Mouse (Mus musculus) neural tube, embryonic 11.5 days (tissue): ENCODE measurements at regions not wholly inside any gene's neighbourhood (a gene's known extent, or its start where the extent isn't known, plus 50 kb on each side); places are given as distances from the start of the nearest gene placed in this dataset.
"Not testable (repeated sequence)": the region's sequence is repeated elsewhere in the genome, so short reads cannot be mapped to it uniquely, and the experiment has no call there.

Experiments
- ATAC-seq: fragments of 200-750 bp; cut with Nextera tagmentation; 2 replicates; pipeline ENCODE4 v1.8.0; 2017; ENCODE audit warnings: moderate number of reproducible peaks, mild to moderate bottlenecking, moderate TSS enrichment, moderate library complexity; ENCODE audit not compliant: insufficient read depth, low FRiP score, low TSS enrichment
- DNase-seq: peaks from one replicate; pipeline ENCODE4 v3.0.0-alpha.2; 2015; ENCODE audit warnings: low spot score
- H3K27ac ChIP-seq: fragments of 300-500 bp; sonication (generic); 2 replicates; pipeline ENCODE4 v1.5.1; 2014; ENCODE audit warnings: low read depth, mild to moderate bottlenecking, low read length
- H3K27me3 ChIP-seq: fragments of 300-500 bp; sonication (generic); 2 replicates; pipeline ENCODE4 v1.6.1; 2014; ENCODE audit warnings: mild to moderate bottlenecking, low read length, mixed read lengths; ENCODE audit not compliant: control insufficient read depth, insufficient read depth
- H3K36me3 ChIP-seq: fragments of 300-500 bp; sonication (generic); 2 replicates; pipeline ENCODE4 v1.6.1; 2014; ENCODE audit warnings: mild to moderate bottlenecking, low read length, moderate library complexity, mixed read lengths; ENCODE audit not compliant: control insufficient read depth, insufficient read depth
- H3K4me1 ChIP-seq: fragments of 300-500 bp; sonication (generic); 2 replicates; pipeline ENCODE4 v1.6.1; 2014; ENCODE audit warnings: low read length, mixed read lengths; ENCODE audit not compliant: control insufficient read depth, insufficient read depth
- H3K4me2 ChIP-seq: fragments of 300-500 bp; sonication (generic); 2 replicates; pipeline ENCODE4 v1.6.1; 2014; ENCODE audit warnings: low read depth, mild to moderate bottlenecking, moderate library complexity
- H3K4me3 ChIP-seq: fragments of 300-500 bp; sonication (generic); 2 replicates; pipeline ENCODE4 v1.5.1; 2014; ENCODE audit warnings: low read depth, low read length
- H3K9ac ChIP-seq: fragments of 300-500 bp; sonication (generic); 2 replicates; pipeline ENCODE4 v1.6.1; 2014; ENCODE audit warnings: mild to moderate bottlenecking, low read length
- H3K9me3 ChIP-seq: fragments of 300-500 bp; sonication (generic); 2 replicates; pipeline ENCODE4 v1.6.1; 2016; ENCODE audit warnings: low read length; ENCODE audit not compliant: control insufficient read depth
- WGBS: fragments of 180-500 bp; shearing (Covaris S2); extraction: QIAGEN DNeasy Blood & Tissue Kit; methylation state at CpG from one replicate; pipeline ENCODE4 v1.1.7; 2014; 5-methylcytosine and 5-hydroxymethylcytosine counted together

DNA sequence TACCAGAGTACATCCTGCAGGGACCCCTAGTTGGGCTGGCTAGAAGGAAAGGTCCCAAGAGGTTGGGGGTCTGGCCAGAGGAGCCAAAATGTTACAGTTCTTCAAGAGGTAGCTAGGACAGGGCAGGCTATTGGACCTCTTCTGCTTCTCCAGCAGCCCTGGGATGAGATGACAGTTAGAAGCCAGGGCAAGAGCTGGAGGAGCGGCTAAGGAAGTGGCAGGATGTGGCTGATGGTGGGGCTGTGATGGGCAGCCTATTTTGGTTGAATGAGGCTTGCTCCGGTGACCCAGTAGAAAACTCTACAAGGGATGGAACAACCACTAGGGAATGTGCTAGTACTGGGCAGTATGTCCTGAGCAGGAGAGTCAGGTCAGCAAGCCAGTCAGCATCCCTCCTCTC lies 82.8 kb downstream of the Ddx11 start:
- Histone ChIP-seq H3K9ac (no peak overlapping the region), H3K4me1 (no peaks in the 10 kb centered on the region), H3K4me3 (no peak overlapping the region), H3K9me3 (no peaks in the 10 kb centered on the region), H3K27ac (no peak overlapping the region), H3K4me2 (no peak overlapping the region), H3K36me3 (no peaks in the 10 kb centered on the region), H3K27me3 (no peaks in the 10 kb centered on the region)
- no peak for DNase-seq
- no peak for ATAC-seq
- WGBS = 92% methylated on average over 2 of the region's 2 CpGs

GRCm38 (mm10) chr17:66207653-66208497 lies 84.6 kb downstream of the Ddx11 start:
- H3K4me1 ChIP-seq, H3K9ac ChIP-seq, H3K27ac ChIP-seq, H3K4me2 ChIP-seq, DNase-seq, H3K9me3 ChIP-seq, ATAC-seq, H3K27me3 ChIP-seq, H3K36me3 ChIP-seq, H3K4me3 ChIP-seq: not testable (repeated sequence)
- 84% methylated on average over 6 of the region's 6 CpGs for WGBS

DNA sequence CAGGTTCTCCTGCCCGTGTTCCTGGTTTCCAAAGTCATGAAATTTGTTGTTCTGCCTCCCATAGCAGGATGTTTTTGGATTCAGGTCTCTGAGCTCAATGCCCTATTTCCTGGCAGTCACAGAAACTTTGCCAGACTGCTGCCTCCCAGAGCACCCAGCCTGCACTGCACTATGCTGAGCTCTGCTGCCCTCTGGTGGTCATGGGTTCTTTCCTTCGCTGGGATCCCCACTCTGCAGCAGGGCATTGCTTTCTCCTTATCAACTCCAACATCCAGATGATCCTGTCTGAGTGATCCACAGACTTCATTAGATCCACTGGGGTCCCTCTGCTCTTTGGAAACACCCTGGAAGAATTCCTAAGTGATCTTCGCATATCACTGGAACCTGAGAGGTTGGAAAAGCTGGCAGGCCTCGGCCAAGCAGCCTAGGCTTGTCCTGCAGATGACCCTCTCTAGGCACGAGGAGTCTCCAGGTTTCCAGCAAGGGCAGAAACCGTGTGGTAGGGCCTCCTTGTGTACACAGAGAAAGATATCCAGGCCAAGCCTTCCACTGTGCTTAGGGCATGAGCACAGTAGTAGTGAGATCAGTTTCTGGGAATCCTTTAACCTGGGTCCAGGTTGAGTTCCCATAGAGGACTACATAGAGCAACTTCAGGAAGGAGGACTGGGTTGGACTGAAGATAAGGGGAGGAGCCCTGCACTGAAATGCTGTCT lies 85.6 kb downstream of the Ddx11 start:
- WGBS = 48% methylated on average over 3 of the region's 6 CpGs
- ATAC-seq, H3K36me3 ChIP-seq, DNase-seq, H3K4me2 ChIP-seq, H3K4me1 ChIP-seq, H3K4me3 ChIP-seq, H3K9me3 ChIP-seq, H3K9ac ChIP-seq, H3K27me3 ChIP-seq, H3K27ac ChIP-seq: not testable (repeated sequence)

DNA sequence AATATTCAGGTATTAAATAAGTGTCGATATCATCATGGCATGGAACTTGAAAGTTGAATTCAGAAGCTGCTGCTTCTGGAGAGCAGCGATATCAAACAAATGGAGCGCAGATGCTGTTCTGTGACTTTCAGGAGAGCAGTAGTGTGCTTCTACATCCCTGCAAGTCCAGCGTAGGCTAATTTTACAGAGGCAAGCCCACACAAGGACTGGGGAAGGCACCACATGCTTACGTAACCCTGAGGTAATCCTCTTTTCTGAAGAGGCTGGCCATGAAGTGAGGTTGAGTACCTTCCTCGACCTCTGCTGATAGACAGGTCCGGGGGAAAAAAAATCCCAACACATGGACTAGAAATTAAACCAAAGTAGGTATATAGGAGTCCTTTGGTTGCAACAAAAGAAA lies 88.2 kb downstream of the Ddx11 start:
- Histone ChIP-seq H3K36me3 (no peaks in the 10 kb centered on the region), H3K27me3 (no peaks in the 10 kb centered on the region), H3K4me2 (no peak overlapping the region), H3K27ac (no peak overlapping the region), H3K4me3 (no peak overlapping the region), H3K4me1 (no peaks in the 10 kb centered on the region), H3K9ac (no peak overlapping the region), H3K9me3 (no peaks in the 10 kb centered on the region)
- 88% methylated on average over 7 of the region's 7 CpGs for WGBS
- ATAC-seq (no peak), DNase-seq (no peak)

DNA sequence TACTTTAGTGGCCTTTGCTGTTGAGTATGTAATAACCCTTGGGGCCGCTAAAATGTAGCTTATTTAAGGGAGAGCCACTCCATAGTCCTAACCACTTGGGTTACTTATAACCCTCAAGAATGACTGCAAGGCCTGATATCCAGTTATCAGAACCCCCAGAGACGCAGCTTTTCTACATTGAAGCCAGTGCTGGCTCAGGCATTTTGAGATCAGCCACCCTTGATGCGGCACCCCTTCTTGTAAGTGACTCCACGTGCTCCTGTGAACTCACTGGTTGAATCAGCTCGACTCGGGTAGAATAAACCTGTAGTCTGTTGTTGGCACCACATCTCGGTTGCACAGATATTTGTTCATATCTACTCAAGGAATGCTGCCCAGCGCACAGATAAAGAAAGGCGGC lies 89.3 kb downstream of the Ddx11 start:
- Histone ChIP-seq H3K4me3 (no peak overlapping the region), H3K4me1 (no peaks in the 10 kb centered on the region), H3K36me3 (no peaks in the 10 kb centered on the region), H3K9ac (no peak overlapping the region), H3K9me3 (no peaks in the 10 kb centered on the region), H3K4me2 (no peak overlapping the region), H3K27me3 (no peaks in the 10 kb centered on the region), H3K27ac (no peak overlapping the region)
- no peak for ATAC-seq
- WGBS = 92% methylated on average over 9 of the region's 9 CpGs
- DNase-seq = no peak

DNA sequence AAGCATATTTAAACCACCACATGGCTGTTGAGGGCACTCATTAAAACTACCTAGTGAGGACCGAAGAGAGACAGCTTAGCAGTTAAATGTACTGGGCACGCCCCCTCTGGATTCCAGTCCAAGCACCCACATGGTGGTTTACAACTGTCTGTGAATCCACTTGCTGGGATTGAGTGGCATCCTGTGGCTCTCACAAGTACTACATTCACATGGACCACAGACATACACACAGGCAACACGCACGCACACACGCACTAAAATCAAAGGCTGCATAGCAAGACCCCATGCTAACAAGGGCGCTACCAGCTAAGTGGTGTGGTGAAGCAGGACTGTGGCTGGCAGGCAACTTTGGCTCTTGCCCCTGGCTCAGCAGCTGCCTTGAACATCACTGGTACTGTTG lies 95.0 kb downstream of the Ddx11 start:
- Histone ChIP-seq H3K9ac (no peak overlapping the region), H3K36me3 (no peaks in the 10 kb centered on the region), H3K27me3 (no peaks in the 10 kb centered on the region), H3K4me3 (no peak overlapping the region), H3K9me3 (no peaks in the 10 kb centered on the region), H3K27ac (no peak overlapping the region), H3K4me2 (no peak overlapping the region), H3K4me1 (no peaks in the 10 kb centered on the region)
- ATAC-seq (no peak), DNase-seq (no peak)
- WGBS = 93% methylated on average over 6 of the region's 6 CpGs

DNA sequence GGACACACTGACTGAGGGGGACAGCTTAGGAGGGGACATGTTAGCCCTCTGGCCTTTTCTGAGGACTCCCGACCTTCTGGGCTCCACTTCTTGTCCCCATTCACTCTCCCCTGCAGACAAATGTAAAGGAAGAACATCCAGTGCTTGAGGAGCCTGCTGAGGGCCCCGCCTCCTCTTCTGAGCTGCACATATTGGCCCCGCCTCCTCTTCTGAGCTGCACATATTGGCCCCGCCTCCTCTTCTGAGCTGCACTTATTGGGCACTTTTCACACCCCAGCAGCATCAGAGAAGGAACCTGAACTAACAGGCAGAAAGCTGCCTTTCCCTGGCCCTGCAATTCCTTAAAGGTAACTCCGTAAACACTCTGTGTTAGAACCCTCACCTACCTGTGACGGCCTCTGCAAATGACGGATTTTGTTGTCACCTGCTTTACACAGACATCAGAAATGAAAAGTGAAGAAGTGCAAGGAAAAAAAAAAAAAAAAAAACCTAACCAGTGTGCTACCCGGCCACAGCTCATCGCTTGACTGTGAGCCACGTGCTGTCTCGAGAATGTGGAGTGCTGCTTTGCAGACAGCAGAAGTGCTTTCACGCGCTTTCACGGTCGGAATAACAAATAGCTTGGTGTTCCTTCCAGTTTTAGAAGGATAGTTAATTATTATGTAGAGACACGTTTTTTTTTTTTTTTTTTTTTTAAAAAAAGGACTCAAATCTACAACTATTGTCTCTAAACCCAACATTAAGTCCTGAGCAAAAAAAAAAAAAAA lies 96.5 kb downstream of the Ddx11 start:
- no peak for DNase-seq

GRCm38 (mm10) chr17:66221256-66221655 lies 97.9 kb downstream of the Ddx11 start:
- Histone ChIP-seq H3K36me3 (no peaks in the 10 kb centered on the region), H3K4me3 (no peak overlapping the region), H3K4me2 (no peak overlapping the region), H3K4me1 (no peaks in the 10 kb centered on the region), H3K27ac (no peak overlapping the region), H3K9me3 (no peaks in the 10 kb centered on the region), H3K27me3 (no peaks in the 10 kb centered on the region), H3K9ac (no peak overlapping the region)
- ATAC-seq (0 out of 2 replicates have a peak, but pooled peaks have one; percentile 41), DNase-seq (peak; percentile 83)
- WGBS = 13% methylated on average over 8 of the region's 8 CpGs

More for the DNA sequence above, 96.5 kb downstream of the Ddx11 start:
- H3K9ac ChIP-seq = no peak overlapping the region
- no peak overlapping the region for H3K27ac ChIP-seq
- no peaks in the 10 kb centered on the region for H3K36me3 ChIP-seq
- no peaks in the 10 kb centered on the region for H3K4me1 ChIP-seq
- ATAC-seq = no peak
- H3K27me3 ChIP-seq = no peaks in the 10 kb centered on the region
- whole genome bisulfite sequencing = 65% methylated on average over 16 of the region's 16 CpGs
- H3K9me3 ChIP-seq = no peaks in the 10 kb centered on the region
- H3K4me2 ChIP-seq = no peak overlapping the region
- H3K4me3 ChIP-seq = no peak overlapping the region
